Mouse (Mus musculus) ES-E14 (cell line): ENCODE results near the gene Ephx1. TPM values are rescaled to one million over a fixed set of nuclear protein-coding genes. Genes with fewer than 3 reads are reported as not detected.

Source experiments
- DNase-seq: peaks from one replicate; pipeline ENCODE4 v3.0.0-alpha.2; 2013; ENCODE audit warnings: low read depth, low spot score
- H3K27ac ChIP-seq: 2 replicates; pipeline ENCODE4 v1.5.1; 2012; ENCODE audit warnings: low read depth, mild to moderate bottlenecking, low read length, moderate library complexity, mixed read lengths; ENCODE audit not compliant: poor library complexity, insufficient read depth, severe bottlenecking
- H3K36me3 ChIP-seq: 2 replicates; pipeline ENCODE4 v1.6.1; 2012; ENCODE audit warnings: mild to moderate bottlenecking, low read length, moderate library complexity, mixed read lengths; ENCODE audit not compliant: control insufficient read depth, poor library complexity, insufficient read depth, severe bottlenecking
- H3K4me1 ChIP-seq, 2 experiments: fragments of 150-350 bp in 1 of 2; sonication (generic) in 1 of 2; 2 replicates each; pipeline ENCODE4 v1.6.1; 2012; ENCODE audit warnings: low read length in 2 of 2, mild to moderate bottlenecking in 1 of 2, mixed read lengths in 1 of 2; ENCODE audit not compliant: control insufficient read depth in 2 of 2, insufficient read depth in 2 of 2, poor library complexity in 1 of 2
- H3K4me3 ChIP-seq, 2 experiments: fragments of 150-350 bp in 1 of 2; sonication (generic) in 1 of 2; 2 replicates each; pipeline ENCODE4 v1.5.1; 2012; ENCODE audit warnings: low read length in 2 of 2, low read depth in 1 of 2, mild to moderate bottlenecking in 1 of 2, mixed read lengths in 1 of 2; ENCODE audit not compliant: insufficient read depth in 1 of 2, poor library complexity in 1 of 2, severe bottlenecking in 1 of 2
- H3K9ac ChIP-seq: 2 replicates; pipeline ENCODE4 v1.6.1; 2012; ENCODE audit warnings: low read depth, mild to moderate bottlenecking, low read length, mixed read lengths; ENCODE audit not compliant: poor library complexity, insufficient read depth, severe bottlenecking
- H3K9me3 ChIP-seq: fragments of 150-350 bp; sonication (generic); 2 replicates; pipeline ENCODE4 v1.6.1; 2012; ENCODE audit warnings: low read depth, mild to moderate bottlenecking, low read length; ENCODE audit not compliant: control insufficient read depth, insufficient read depth
- CHD2 ChIP-seq: IDR thresholded peaks from 2 replicates; pipeline ENCODE4 v1.6.1; 2014; ENCODE audit warnings: mild to moderate bottlenecking, low read depth, low read length, inconsistent platforms
- HCFC1 ChIP-seq: IDR thresholded peaks from 2 replicates; pipeline ENCODE4 v1.6.1; 2012; ENCODE audit warnings: low read length, inconsistent platforms, borderline replicate concordance; ENCODE audit not compliant: insufficient read depth
- MAFK ChIP-seq: IDR thresholded peaks from 2 replicates; pipeline ENCODE4 v1.6.1; 2014; ENCODE audit warnings: mild to moderate bottlenecking, low read depth, low read length, inconsistent platforms; ENCODE audit not compliant: insufficient read depth
- ZC3H11A ChIP-seq: IDR thresholded peaks from 2 replicates; pipeline ENCODE4 v1.6.1; 2012; ENCODE audit warnings: low read depth, mild to moderate bottlenecking, inconsistent platforms, low read length, borderline replicate concordance
- ZNF384 ChIP-seq: IDR thresholded peaks from 2 replicates; pipeline ENCODE4 v1.6.1; 2012; ENCODE audit warnings: low read depth, low read length, inconsistent platforms
- in situ Hi-C, 2 experiments: fragments of 600-800 bp; cut with MboI; formaldehyde crosslinking; loops; one replicate each; pipeline ENCODE4 v1.15.1; 2025; ENCODE audit warnings: low sequenced_read_pairs in 2 of 2, inconsistent platforms in 1 of 2; ENCODE audit not compliant: unreplicated experiment in 2 of 2
- total RNA-seq: library from RNA; depleted of rRNA; stranded (reverse); fragments of 300-350 nt; gene quantifications from 2 replicates; pipeline ENCODE4 v1.2.3, GENCODE M21; 2012

Ephx1 gene
- total RNA-seq, 1 experiment = 12.5 TPM

DNA sequence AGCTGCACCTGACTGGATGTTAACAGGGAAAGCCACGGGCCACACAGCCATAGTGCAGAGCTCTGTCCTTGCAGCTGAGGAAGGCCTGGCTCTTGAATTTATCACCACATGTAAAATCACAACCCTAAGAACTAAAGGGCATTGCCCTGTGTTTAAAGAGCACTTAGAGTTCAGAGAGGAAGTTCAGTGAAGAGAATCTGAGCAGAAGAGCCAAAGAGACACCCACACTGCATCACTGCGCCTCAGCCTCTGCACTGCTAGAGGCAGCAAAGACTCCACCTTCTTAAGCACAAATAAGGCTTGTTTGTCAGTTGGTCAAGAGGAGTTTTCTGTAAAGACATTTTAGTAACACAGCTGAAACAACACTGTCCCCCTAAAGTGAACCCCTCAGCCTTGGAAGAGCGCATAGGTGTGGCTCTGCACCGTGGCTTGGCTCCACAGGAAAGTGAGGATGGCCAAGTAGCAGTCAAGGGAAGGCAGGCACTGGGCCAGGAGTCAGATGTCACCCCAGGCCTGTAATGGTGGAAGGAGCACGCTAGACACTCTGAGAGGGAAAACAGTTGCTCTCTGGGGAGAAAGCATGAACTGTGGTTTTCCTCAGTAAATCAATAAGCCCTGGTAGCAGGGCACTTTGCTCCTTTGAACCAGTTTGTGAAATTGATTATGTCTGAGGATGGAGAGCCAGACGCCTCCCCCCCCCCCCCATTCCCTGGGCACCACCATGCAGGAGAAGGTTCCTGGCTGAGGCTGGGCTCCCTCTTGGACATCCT lies 5.8 kb downstream of the Ephx1 start:
- DNase-seq = no peak
- Histone ChIP-seq H3K9me3 (no peaks in the 10 kb centered on the region), H3K9ac (peak overlapping the region; percentile 32; the same call in 1 of the 2 replicates), H3K36me3 (no peaks in the 10 kb centered on the region), H3K27ac (no peak overlapping the region), H3K4me3 (no peak overlapping the region), H3K4me1 (peaks cover 3 to 24% of the 10 kb centered on the region in 2 experiments; a peak in 3 of 4 replicates)
- in situ Hi-C loops = no loop called here
- no peak for TF ChIP-seq HCFC1
- no peak for TF ChIP-seq ZC3H11A
- no peak for TF ChIP-seq MAFK
- no peak for TF ChIP-seq CHD2
- no peak for TF ChIP-seq ZNF384

DNA sequence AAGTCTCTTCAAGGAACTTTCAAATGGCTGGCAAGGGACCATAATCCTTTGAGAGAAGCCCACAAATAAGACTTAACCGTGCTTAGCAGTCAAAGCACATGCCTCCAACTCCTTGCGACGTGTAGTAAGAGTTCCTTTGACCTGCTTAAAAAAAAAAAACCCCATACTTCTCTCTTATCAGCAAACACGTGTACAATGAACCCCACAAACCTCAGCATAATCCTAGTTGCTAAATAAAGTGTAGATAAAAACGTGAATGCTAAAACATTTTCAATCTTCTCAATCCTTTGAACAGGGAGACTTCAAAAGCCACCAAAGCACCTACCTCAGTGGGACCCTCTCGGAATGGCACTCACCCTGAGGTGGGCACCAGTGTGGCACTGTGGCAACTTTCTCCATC lies 7.3 kb downstream of the Ephx1 start:
- no peak overlapping the region for H3K27ac ChIP-seq
- H3K9me3 ChIP-seq = no peaks in the 10 kb centered on the region
- no peak overlapping the region for H3K4me3 ChIP-seq
- H3K4me1 ChIP-seq = peaks cover 3 to 26% of the 10 kb centered on the region in 2 experiments; a peak in 3 of 4 replicates
- H3K36me3 ChIP-seq = no peaks in the 10 kb centered on the region
- in situ Hi-C loops = no loop called here
- TF ChIP-seq ZC3H11A = no peak
- no peak for TF ChIP-seq ZNF384
- TF ChIP-seq MAFK = no peak
- TF ChIP-seq HCFC1 = no peak
- no peak for TF ChIP-seq CHD2
- no peak for DNase-seq
- no peak overlapping the region for H3K9ac ChIP-seq

DNA sequence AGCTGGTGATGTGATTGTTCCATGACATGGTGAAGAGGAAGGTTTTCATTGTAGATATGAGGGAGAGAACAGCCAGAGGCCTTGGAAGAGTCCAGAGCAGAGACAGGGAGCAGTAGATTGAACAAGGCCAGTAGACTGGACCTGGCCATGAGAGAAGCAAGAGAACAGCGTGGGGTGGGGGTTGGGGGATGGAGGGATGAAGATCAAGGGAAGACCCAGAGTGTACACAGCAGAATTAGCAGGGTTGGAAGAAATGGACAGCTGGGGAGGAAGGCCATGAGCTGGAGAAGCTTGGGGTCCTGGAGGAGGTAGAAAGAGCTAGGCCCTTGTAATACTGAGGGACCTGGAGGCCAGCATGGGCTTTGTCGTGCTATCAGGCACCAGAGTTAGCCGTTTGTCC lies 8.3 kb downstream of the Ephx1 start:
- no peak for DNase-seq
- Histone ChIP-seq H3K4me3 (no peak overlapping the region), H3K9me3 (no peaks in the 10 kb centered on the region), H3K27ac (no peak overlapping the region), H3K36me3 (no peaks in the 10 kb centered on the region), H3K9ac (no peak overlapping the region), H3K4me1 (peaks cover 0 to 21% of the 10 kb centered on the region in 2 experiments; a peak in 2 of 4 replicates)
- TF ChIP-seq CHD2 (no peak), MAFK (no peak), ZC3H11A (no peak), HCFC1 (no peak), ZNF384 (no peak)
- in situ Hi-C loops = no loop called here

DNA sequence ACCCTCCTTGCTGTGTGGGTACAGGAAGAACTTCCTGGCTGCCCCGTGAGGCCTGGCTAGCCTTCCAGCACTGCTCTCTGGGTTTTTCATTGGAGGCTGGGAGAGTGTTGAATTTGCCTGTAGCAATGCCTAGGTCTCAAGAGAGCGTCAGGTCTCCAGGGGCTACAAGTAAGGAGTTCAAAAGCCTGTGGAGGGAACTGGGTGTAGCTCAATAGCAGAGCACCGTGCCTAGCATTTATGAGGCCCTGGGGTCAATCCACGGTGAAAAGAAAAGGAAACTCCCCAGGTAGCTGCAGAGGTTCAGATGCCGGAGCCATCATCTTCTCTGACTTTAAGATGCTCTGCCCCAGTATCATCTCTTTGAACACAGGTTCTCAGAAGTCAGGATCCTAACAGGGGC lies 9.1 kb downstream of the Ephx1 start:
- in situ Hi-C loops = no loop called here
- H3K9me3 ChIP-seq = no peaks in the 10 kb centered on the region
- no peak overlapping the region for H3K9ac ChIP-seq
- TF ChIP-seq HCFC1 (no peak), MAFK (no peak), ZNF384 (no peak), CHD2 (no peak), ZC3H11A (no peak)
- no peaks in the 10 kb centered on the region for H3K36me3 ChIP-seq
- no peak for DNase-seq
- no peak overlapping the region for H3K4me3 ChIP-seq
- no peak overlapping the region for H3K27ac ChIP-seq
- peaks cover 0 to 18% of the 10 kb centered on the region in 2 experiments; a peak in 2 of 4 replicates for H3K4me1 ChIP-seq
